Mouse (Mus musculus) heart, postnatal 0 days (tissue): ENCODE data around the gene Col4a3bp.

ENCODE experiments used
- CTCF ChIP-seq: IDR thresholded peaks from 2 replicates; pipeline ENCODE4 v1.5.1; 2016; ENCODE audit warnings: antibody characterized with exemption, control low read depth, low read depth
- EP300 ChIP-seq: IDR thresholded peaks from 2 replicates; pipeline ENCODE4 v1.6.1; 2016; ENCODE audit warnings: antibody characterized with exemption, low read depth

- peak; percentile 32 for TF ChIP-seq CTCF
- TF ChIP-seq EP300, result no peak
These were observed 2.1 kb downstream of the Col4a3bp start for GRCm38 (mm10) chr13:96544506-96544905.
